Mouse (Mus musculus): ENCODE measurements around the gene Map2k1. TPM values are rescaled to one million over a fixed set of nuclear protein-coding genes. Genes with fewer than 3 reads are reported as not detected.
"Not testable (repeated sequence)": the region's sequence is repeated elsewhere in the genome, so short reads cannot be mapped to it uniquely, and the experiment has no call there.

Gene Map2k1
- polyA plus RNA-seq, 1 experiment, result 126 TPM

GRCm38 (mm10) chr9:64160471-64160870 is 93.0 kb downstream of the Map2k1 start:
- WGBS, result 90% methylated on average over 5 of the region's 5 CpGs
- TF ChIP-seq POLR2A (IDR thresholded peaks at IDR 0.05; ENCODE audit: insufficient read depth, low read depth, low read length) (no peak), CTCF (IDR thresholded peaks at IDR 0.05; ENCODE audit: insufficient read depth, low read depth, low read length) (no peak)

GRCm38 (mm10) chr9:64156641-64157040 is 96.8 kb downstream of the Map2k1 start:
- H3K4me3 ChIP-seq (ENCODE audit: insufficient read depth, low read depth, low read length), result no peak overlapping the region

More at GRCm38 (mm10) chr9:64160471-64160870, 93.0 kb downstream of the Map2k1 start:
- Histone ChIP-seq H3K27ac (ENCODE audit: insufficient read depth, low read depth, low read length) (no peak overlapping the region), H3K4me3 (ENCODE audit: insufficient read depth, low read depth, low read length) (no peak overlapping the region), H3K4me1 (ENCODE audit: control insufficient read depth, insufficient read depth, low read length) (no peaks in the 10 kb centered on the region)

GRCm38 (mm10) chr9:64139879-64140278 is 113.6 kb downstream of the Map2k1 start:
- TF ChIP-seq CTCF (IDR thresholded peaks at IDR 0.05; ENCODE audit: insufficient read depth, low read depth, low read length) (no peak), POLR2A (IDR thresholded peaks at IDR 0.05; ENCODE audit: insufficient read depth, low read depth, low read length) (no peak)
- no peak overlapping the region for H3K27ac ChIP-seq (ENCODE audit: insufficient read depth, low read depth, low read length)
- 93% methylated on average over 9 of the region's 9 CpGs for WGBS
- H3K4me3 ChIP-seq (ENCODE audit: insufficient read depth, low read depth, low read length), result no peak overlapping the region
- no peaks in the 10 kb centered on the region for H3K4me1 ChIP-seq (ENCODE audit: control insufficient read depth, insufficient read depth, low read length)

More at GRCm38 (mm10) chr9:64156641-64157040, 96.8 kb downstream of the Map2k1 start:
- H3K27ac ChIP-seq (ENCODE audit: insufficient read depth, low read depth, low read length), result no peak overlapping the region
- WGBS, result 86% methylated on average over 1 of the region's 1 CpGs
- TF ChIP-seq POLR2A (IDR thresholded peaks at IDR 0.05; ENCODE audit: insufficient read depth, low read depth, low read length), result no peak
- no peak for TF ChIP-seq CTCF (IDR thresholded peaks at IDR 0.05; ENCODE audit: insufficient read depth, low read depth, low read length)
- no peaks in the 10 kb centered on the region for H3K4me1 ChIP-seq (ENCODE audit: control insufficient read depth, insufficient read depth, low read length)

GRCm38 (mm10) chr9:64138896-64139295 is 114.5 kb downstream of the Map2k1 start:
- not testable (repeated sequence) for H3K27ac ChIP-seq (ENCODE audit: insufficient read depth, low read depth, low read length); H3K4me3 ChIP-seq (ENCODE audit: insufficient read depth, low read depth, low read length); H3K4me1 ChIP-seq (ENCODE audit: control insufficient read depth, insufficient read depth, low read length)
- 2% methylated on average over 6 of the region's 6 CpGs for WGBS

Other genes with a start within 250 kb of the Map2k1 start
- gene Smad6, start 231.6 kb downstream of the Map2k1 start, polyA plus RNA-seq (2012; ENCODE audit: insufficient read depth, insufficient read length, low replicate concordance, missing spikeins), result not detected in 2 replicates
- not detected in 2 replicates for gene Lctl, start 136.5 kb downstream of the Map2k1 start, polyA plus RNA-seq (2012; ENCODE audit: insufficient read depth, insufficient read length, low replicate concordance, missing spikeins)
- gene Zwilch, start 80.5 kb downstream of the Map2k1 start, polyA plus RNA-seq (2012; ENCODE audit: insufficient read depth, insufficient read length, low replicate concordance, missing spikeins), result not detected in 2 replicates
- 468 TPM in 1 of 2 replicates, not detected in the other for gene Rpl4, start 80.3 kb downstream of the Map2k1 start, polyA plus RNA-seq (2012; ENCODE audit: insufficient read depth, insufficient read length, low replicate concordance, missing spikeins)
- not detected in 2 replicates for gene Snapc5, start 74.4 kb downstream of the Map2k1 start, polyA plus RNA-seq (2012; ENCODE audit: insufficient read depth, insufficient read length, low replicate concordance, missing spikeins)
- gene Uchl4, start 18.4 kb downstream of the Map2k1 start, polyA plus RNA-seq (2012; ENCODE audit: insufficient read depth, insufficient read length, low replicate concordance, missing spikeins), result not detected in 2 replicates
- gene Tipin, start 27.9 kb upstream of the Map2k1 start, polyA plus RNA-seq (2012; ENCODE audit: insufficient read depth, insufficient read length, low replicate concordance, missing spikeins), result not detected in 2 replicates
- gene Dis3l, start 87.7 kb upstream of the Map2k1 start, polyA plus RNA-seq (2012; ENCODE audit: insufficient read depth, insufficient read length, low replicate concordance, missing spikeins), result not detected in 2 replicates
- not detected in 2 replicates for gene Megf11, start 132.0 kb upstream of the Map2k1 start, polyA plus RNA-seq (2012; ENCODE audit: insufficient read depth, insufficient read length, low replicate concordance, missing spikeins)

All from olfactory bulb, adult 2 months (tissue).